Mouse (Mus musculus): ENCODE results near the gene Zfp445. TPM values are rescaled to one million over a fixed set of nuclear protein-coding genes. Genes with fewer than 3 reads are reported as not detected.

Zfp445 gene
- polyA plus RNA-seq, 1 experiment from 2014 or later = 65.2 TPM

DNA sequence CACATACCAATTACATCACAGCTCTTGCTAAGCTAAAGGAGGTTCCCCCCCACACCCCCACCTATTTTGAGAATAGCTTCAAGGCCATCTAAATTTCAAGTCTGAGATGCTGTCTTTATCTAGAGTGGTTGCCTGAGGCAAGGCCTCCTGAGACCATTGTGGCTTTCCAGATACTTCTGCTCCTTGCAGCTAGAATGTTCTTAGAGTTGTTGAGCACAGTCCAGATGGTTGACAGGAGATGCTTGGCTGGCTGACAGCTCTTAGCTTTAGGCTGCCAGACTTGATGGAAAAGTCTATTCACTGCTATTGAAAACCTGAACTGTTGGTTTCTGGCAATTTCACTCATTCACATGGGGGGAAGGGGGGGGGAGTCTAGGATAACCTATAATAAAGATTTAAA, 19.6 kb downstream of the Zfp445 start:
- Histone ChIP-seq H3K9me3 (ENCODE audit: control insufficient read depth, low read length) (no peaks in the 10 kb centered on the region; the same call in 1 of the 2 replicates), H3K9ac (ENCODE audit: low read length) (no peak overlapping the region), H3K4me2 (ENCODE audit: low read depth, severe bottlenecking) (no peak overlapping the region), H3K4me1 (ENCODE audit: control insufficient read depth, insufficient read depth, low read length) (no peaks in the 10 kb centered on the region), H3K4me3 (ENCODE audit: low read depth, low read length) (no peak overlapping the region), H3K27ac (replicated peaks; ENCODE audit: low read depth, low read length) (no peak overlapping the region), H3K27me3 (ENCODE audit: control insufficient read depth, insufficient read depth, low read length) (no peaks in the 10 kb centered on the region), H3K36me3 (ENCODE audit: control insufficient read depth, insufficient read depth, low read length) (peaks cover 7% of the 10 kb centered on the region)
- no peak for ATAC-seq (ENCODE audit: insufficient number of reproducible peaks, low FRiP score, low TSS enrichment, low read depth)
- no peak for DNase-seq (ENCODE audit: low spot score)

DNA sequence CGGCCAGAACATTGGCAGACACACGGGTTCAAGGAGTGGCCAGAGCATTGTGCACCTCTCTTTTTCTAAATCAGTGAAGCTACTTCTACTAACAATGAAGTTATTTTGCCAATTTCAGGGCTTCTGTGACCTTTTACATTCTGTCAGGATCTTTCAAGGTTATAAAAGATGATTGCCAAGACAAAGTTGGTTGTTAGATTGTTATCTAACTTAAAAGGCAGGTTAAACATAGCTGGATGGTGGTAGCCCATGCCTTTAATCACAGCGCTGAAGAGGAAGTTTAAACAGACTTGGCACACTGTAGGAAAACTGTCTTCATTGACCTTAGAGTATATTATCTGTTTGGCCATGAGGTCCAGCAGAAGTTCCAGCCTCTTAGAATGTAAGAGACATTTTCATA, 20.2 kb downstream of the Zfp445 start:
- 85% methylated on average over 3 of the region's 3 CpGs for WGBS
- no peaks in the 10 kb centered on the region for H3K4me1 ChIP-seq (ENCODE audit: control insufficient read depth, insufficient read depth, low read length)
- no peaks in the 10 kb centered on the region for H3K27me3 ChIP-seq (ENCODE audit: control insufficient read depth, insufficient read depth, low read length)

DNA sequence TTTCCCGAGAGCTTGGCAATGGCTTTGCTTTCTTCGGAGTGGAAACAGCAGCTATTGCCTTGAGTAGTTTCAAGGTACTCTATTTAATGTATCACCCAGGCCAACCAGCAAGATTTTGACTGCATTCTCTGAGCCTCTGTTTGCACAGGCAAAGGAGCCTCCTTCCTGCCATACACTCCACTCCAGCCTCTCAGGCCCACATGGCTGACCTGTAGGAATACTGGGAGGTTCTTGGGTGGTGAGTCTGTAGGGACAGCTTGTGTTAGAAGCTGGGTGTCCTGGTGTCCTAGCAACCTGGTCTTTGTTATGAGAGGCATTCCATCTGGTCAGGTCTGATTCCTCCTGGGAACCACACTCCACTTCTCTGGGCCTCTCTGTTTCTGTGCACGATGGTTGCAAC, 22.0 kb downstream of the Zfp445 start, which contains the start of gene Gm35549:
Gm35549 (minus strand) TSS at position 276 of the 400 bp plus-strand sequence.
- WGBS = 81% methylated on average over 3 of the region's 3 CpGs
- no peaks in the 10 kb centered on the region; the same call in 1 of the 2 replicates for H3K9me3 ChIP-seq (ENCODE audit: control insufficient read depth, low read length)
- no peak within 1 kb of the TSS for H3K4me3 ChIP-seq (ENCODE audit: low read depth, low read length)
- no peak within 1 kb of the TSS for H3K4me2 ChIP-seq (ENCODE audit: low read depth, severe bottlenecking)
- no peak within 1 kb of the TSS for H3K9ac ChIP-seq (ENCODE audit: low read length)
- H3K27ac ChIP-seq (replicated peaks; ENCODE audit: low read depth, low read length) = no peak within 1 kb of the TSS
- ATAC-seq (ENCODE audit: insufficient number of reproducible peaks, low FRiP score, low TSS enrichment, low read depth) = no peak
- no peaks in the 10 kb centered on the region for H3K4me1 ChIP-seq (ENCODE audit: control insufficient read depth, insufficient read depth, low read length)
- H3K27me3 ChIP-seq (ENCODE audit: control insufficient read depth, insufficient read depth, low read length) = no peaks in the 10 kb centered on the region
- H3K36me3 ChIP-seq (ENCODE audit: control insufficient read depth, insufficient read depth, low read length) = peaks cover 3% of the 10 kb centered on the region
- DNase-seq (ENCODE audit: low spot score) = no peak

More for the DNA sequence above, 20.2 kb downstream of the Zfp445 start:
- Histone ChIP-seq H3K4me3 (ENCODE audit: low read depth, low read length) (no peak overlapping the region), H3K4me2 (ENCODE audit: low read depth, severe bottlenecking) (no peak overlapping the region), H3K9ac (ENCODE audit: low read length) (no peak overlapping the region), H3K36me3 (ENCODE audit: control insufficient read depth, insufficient read depth, low read length) (peaks cover 5% of the 10 kb centered on the region), H3K27ac (replicated peaks; ENCODE audit: low read depth, low read length) (no peak overlapping the region), H3K9me3 (ENCODE audit: control insufficient read depth, low read length) (no peaks in the 10 kb centered on the region; the same call in 1 of the 2 replicates)
- ATAC-seq (ENCODE audit: insufficient number of reproducible peaks, low FRiP score, low TSS enrichment, low read depth) (no peak), DNase-seq (ENCODE audit: low spot score) (no peak)

DNA sequence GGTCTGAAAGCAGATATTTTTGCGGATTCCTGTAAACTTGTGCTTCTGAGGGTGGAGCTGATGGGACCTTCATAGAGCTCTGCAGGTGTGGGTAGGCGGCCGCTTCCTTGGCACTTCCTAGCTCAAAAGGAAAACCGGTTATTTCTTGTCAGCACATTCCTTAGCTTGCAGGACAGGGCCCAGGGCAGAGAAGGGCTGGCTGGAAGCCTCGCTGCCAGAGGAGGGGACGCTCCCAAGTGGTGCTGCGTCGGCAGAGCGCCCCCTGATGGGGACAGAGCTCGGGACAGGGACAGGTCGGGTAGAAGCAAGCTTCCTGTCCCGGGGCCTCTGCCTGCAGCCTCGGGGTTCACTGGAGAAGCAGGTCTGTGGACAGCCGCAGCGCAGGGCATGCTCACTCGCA, 28.1 kb downstream of the Zfp445 start:
- 26% methylated on average over 16 of the region's 16 CpGs for WGBS
- no peak overlapping the region for H3K4me3 ChIP-seq (ENCODE audit: low read depth, low read length)
- ATAC-seq (ENCODE audit: insufficient number of reproducible peaks, low FRiP score, low TSS enrichment, low read depth) (peak; percentile 31; the same call in 1 of the 2 replicates), DNase-seq (ENCODE audit: low spot score) (peak; percentile 64)
- H3K27me3 ChIP-seq (ENCODE audit: control insufficient read depth, insufficient read depth, low read length) = no peaks in the 10 kb centered on the region
- no peak overlapping the region for H3K9ac ChIP-seq (ENCODE audit: low read length)
- H3K4me2 ChIP-seq (ENCODE audit: low read depth, severe bottlenecking) = 0 out of 2 replicates have a peak overlapping the region, but pooled peaks have one; percentile 10
- H3K4me1 ChIP-seq (ENCODE audit: control insufficient read depth, insufficient read depth, low read length) = 0 out of 2 replicates have a peak, but pooled peaks cover 3% of the 10 kb centered on the region
- H3K36me3 ChIP-seq (ENCODE audit: control insufficient read depth, insufficient read depth, low read length) = no peaks in the 10 kb centered on the region; the same call in 1 of the 2 replicates
- H3K27ac ChIP-seq (replicated peaks; ENCODE audit: low read depth, low read length) = no peak overlapping the region
- H3K9me3 ChIP-seq (ENCODE audit: control insufficient read depth, low read length) = no peaks in the 10 kb centered on the region

DNA sequence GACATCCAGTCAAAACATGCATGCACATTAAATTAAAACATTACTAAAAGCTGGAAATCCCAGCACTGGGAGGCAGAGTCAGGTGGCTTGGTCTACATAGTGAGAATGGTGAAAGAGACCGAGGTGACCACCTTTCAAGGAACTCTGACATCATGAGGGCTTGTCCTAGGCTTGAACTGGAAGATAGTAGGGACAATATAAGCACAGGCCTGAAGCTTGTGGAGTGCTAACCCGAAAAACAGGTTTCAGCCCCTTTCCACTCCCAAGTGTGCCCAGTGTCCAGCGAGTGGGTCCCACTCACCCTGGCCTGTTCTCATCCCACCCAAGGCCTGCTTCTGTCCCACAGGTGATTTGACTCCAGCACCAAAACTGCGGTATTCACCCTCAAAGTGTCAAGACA, 28.6 kb downstream of the Zfp445 start:
- ATAC-seq (ENCODE audit: insufficient number of reproducible peaks, low FRiP score, low TSS enrichment, low read depth) = no peak

DNA sequence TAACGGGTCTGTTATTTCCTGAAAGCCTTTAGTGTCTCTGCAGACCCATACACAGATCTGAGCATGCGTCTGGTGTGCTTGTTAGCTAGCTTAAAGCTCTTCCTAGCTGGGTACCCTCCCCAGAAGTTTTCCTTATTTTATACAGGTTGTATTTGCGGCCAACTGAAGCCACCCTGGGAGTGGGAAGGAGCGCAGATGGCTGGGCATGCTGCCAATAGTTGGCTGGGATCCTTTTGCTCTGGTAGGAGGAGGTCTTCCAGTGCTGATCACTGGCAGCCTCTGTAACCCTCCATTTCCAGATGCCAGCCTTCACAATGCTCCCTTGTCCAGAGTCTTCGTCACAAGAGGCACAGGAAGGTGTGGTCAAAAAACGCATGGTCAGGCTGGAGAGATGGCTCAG, 29.0 kb downstream of the Zfp445 start:
- Histone ChIP-seq H3K27ac (replicated peaks; ENCODE audit: low read depth, low read length) (0 out of 2 replicates have a peak overlapping the region, but pooled peaks have one; percentile 26), H3K9ac (ENCODE audit: low read length) (no peak overlapping the region; the same call in 1 of the 2 replicates), H3K9me3 (ENCODE audit: control insufficient read depth, low read length) (no peaks in the 10 kb centered on the region), H3K4me3 (ENCODE audit: low read depth, low read length) (no peak overlapping the region), H3K27me3 (ENCODE audit: control insufficient read depth, insufficient read depth, low read length) (no peaks in the 10 kb centered on the region), H3K36me3 (ENCODE audit: control insufficient read depth, insufficient read depth, low read length) (no peaks in the 10 kb centered on the region; the same call in 1 of the 2 replicates), H3K4me1 (ENCODE audit: control insufficient read depth, insufficient read depth, low read length) (0 out of 2 replicates have a peak, but pooled peaks cover 3% of the 10 kb centered on the region), H3K4me2 (ENCODE audit: low read depth, severe bottlenecking) (no peak overlapping the region)
- DNase-seq (ENCODE audit: low spot score) (no peak), ATAC-seq (ENCODE audit: insufficient number of reproducible peaks, low FRiP score, low TSS enrichment, low read depth) (no peak)
- WGBS = 64% methylated on average over 6 of the region's 6 CpGs

More for the DNA sequence above, 28.6 kb downstream of the Zfp445 start:
- Histone ChIP-seq H3K27me3 (ENCODE audit: control insufficient read depth, insufficient read depth, low read length) (no peaks in the 10 kb centered on the region), H3K9me3 (ENCODE audit: control insufficient read depth, low read length) (no peaks in the 10 kb centered on the region), H3K27ac (replicated peaks; ENCODE audit: low read depth, low read length) (no peak overlapping the region), H3K9ac (ENCODE audit: low read length) (no peak overlapping the region), H3K36me3 (ENCODE audit: control insufficient read depth, insufficient read depth, low read length) (no peaks in the 10 kb centered on the region; the same call in 1 of the 2 replicates), H3K4me3 (ENCODE audit: low read depth, low read length) (no peak overlapping the region), H3K4me2 (ENCODE audit: low read depth, severe bottlenecking) (no peak overlapping the region), H3K4me1 (ENCODE audit: control insufficient read depth, insufficient read depth, low read length) (0 out of 2 replicates have a peak, but pooled peaks cover 3% of the 10 kb centered on the region)
- WGBS = 82% methylated on average over 4 of the region's 4 CpGs
- no peak for DNase-seq (ENCODE audit: low spot score)

DNA sequence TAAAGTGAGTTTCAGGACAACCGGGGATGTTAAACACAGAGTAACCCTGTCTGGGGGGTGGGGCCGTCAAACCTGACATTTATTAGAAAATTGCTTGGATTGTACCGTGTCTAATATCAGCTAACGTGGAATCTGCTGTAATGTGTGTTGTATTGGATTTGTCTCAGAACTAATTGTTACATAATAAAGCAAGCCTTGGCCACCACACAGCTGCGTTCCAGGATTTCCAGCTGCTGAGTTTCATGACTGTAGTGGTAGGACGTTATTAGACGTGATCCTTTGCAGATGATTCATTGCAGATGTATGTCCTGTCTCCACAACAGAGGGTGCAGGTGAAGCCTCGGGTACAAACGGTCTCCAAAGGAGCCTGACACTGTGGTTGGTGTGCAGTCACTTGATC, 29.7 kb downstream of the Zfp445 start:
- DNase-seq (ENCODE audit: low spot score) (no peak), ATAC-seq (ENCODE audit: insufficient number of reproducible peaks, low FRiP score, low TSS enrichment, low read depth) (no peak)
- no peaks in the 10 kb centered on the region for H3K9me3 ChIP-seq (ENCODE audit: control insufficient read depth, low read length)
- WGBS = 67% methylated on average over 9 of the region's 9 CpGs
- H3K9ac ChIP-seq (ENCODE audit: low read length) = no peak overlapping the region
- no peak overlapping the region for H3K27ac ChIP-seq (replicated peaks; ENCODE audit: low read depth, low read length)
- no peaks in the 10 kb centered on the region for H3K27me3 ChIP-seq (ENCODE audit: control insufficient read depth, insufficient read depth, low read length)
- 0 out of 2 replicates have a peak, but pooled peaks cover 3% of the 10 kb centered on the region for H3K4me1 ChIP-seq (ENCODE audit: control insufficient read depth, insufficient read depth, low read length)
- no peak overlapping the region for H3K4me2 ChIP-seq (ENCODE audit: low read depth, severe bottlenecking)
- H3K36me3 ChIP-seq (ENCODE audit: control insufficient read depth, insufficient read depth, low read length) = no peaks in the 10 kb centered on the region; the same call in 1 of the 2 replicates
- H3K4me3 ChIP-seq (ENCODE audit: low read depth, low read length) = no peak overlapping the region

DNA sequence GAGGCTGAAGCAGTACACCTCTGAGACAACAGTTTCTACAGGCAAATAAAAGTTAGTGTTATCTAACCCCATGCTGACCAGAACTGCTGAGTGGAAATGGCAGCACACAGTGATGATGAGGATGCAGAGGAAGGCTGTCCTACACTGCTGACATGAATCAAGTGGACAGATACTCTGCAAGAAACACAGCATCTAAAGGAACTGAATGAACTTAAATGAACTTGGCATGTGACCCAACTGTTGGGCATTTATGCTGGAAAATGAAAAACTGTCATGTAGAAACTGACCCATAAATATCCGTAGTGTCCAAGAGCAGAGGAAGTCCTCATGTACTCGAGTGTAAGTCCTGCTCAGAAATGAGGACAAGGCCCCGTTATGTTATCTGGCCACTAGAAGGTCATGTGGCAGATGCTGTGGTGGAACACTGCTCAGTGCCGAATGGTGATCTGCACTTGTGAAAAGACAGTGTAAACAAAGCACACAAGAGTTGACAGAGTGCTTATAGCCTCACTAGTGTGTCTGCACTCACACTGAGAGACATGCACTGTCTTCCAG, 35.9 kb downstream of the Zfp445 start:
- H3K9me3 ChIP-seq (ENCODE audit: control insufficient read depth, low read length) = no peaks in the 10 kb centered on the region
- no peak overlapping the region for H3K9ac ChIP-seq (ENCODE audit: low read length)
- no peak for ATAC-seq (ENCODE audit: insufficient number of reproducible peaks, low FRiP score, low TSS enrichment, low read depth)
- WGBS = 79% methylated on average over 4 of the region's 4 CpGs
- no peak overlapping the region for H3K4me3 ChIP-seq (ENCODE audit: low read depth, low read length)
- no peaks in the 10 kb centered on the region; the same call in 1 of the 2 replicates for H3K36me3 ChIP-seq (ENCODE audit: control insufficient read depth, insufficient read depth, low read length)
- H3K4me1 ChIP-seq (ENCODE audit: control insufficient read depth, insufficient read depth, low read length) = no peaks in the 10 kb centered on the region
- H3K27ac ChIP-seq (replicated peaks; ENCODE audit: low read depth, low read length) = no peak overlapping the region
- no peak for DNase-seq (ENCODE audit: low spot score)
- H3K27me3 ChIP-seq (ENCODE audit: control insufficient read depth, insufficient read depth, low read length) = no peaks in the 10 kb centered on the region
- no peak overlapping the region for H3K4me2 ChIP-seq (ENCODE audit: low read depth, severe bottlenecking)
